Mouse (Mus musculus): ENCODE results near the gene Kcnk4. TPM values are rescaled to one million over a fixed set of nuclear protein-coding genes. Genes with fewer than 3 reads are reported as not detected.
"Not testable (repeated sequence)": the region's sequence is repeated elsewhere in the genome, so short reads cannot be mapped to it uniquely, and the experiment has no call there.

Gene Kcnk4
- polyA plus RNA-seq, 2 experiments: 1.1 TPM

GRCm38 (mm10) chr19:6913036-6913435 lies 21.3 kb downstream of the Kcnk4 start:
- no peak for DNase-seq (ENCODE audit: low spot score)
- ATAC-seq (ENCODE audit: low FRiP score, low read depth): no peak
- Histone ChIP-seq H3K4me2 (replicated peaks; ENCODE audit: low read depth, low read length, severe bottlenecking) (no peak overlapping the region), H3K4me1 (ENCODE audit: control insufficient read depth, insufficient read depth, low read length) (peaks cover 5% of the 10 kb centered on the region), H3K9me3 (ENCODE audit: control insufficient read depth, low read length) (no peaks in the 10 kb centered on the region), H3K4me3 (replicated peaks; ENCODE audit: low read length) (no peak overlapping the region), H3K9ac (ENCODE audit: low read depth, low read length, severe bottlenecking) (no peak overlapping the region), H3K27ac (replicated peaks; ENCODE audit: low read depth, low read length) (no peak overlapping the region), H3K27me3 (ENCODE audit: control insufficient read depth, insufficient read depth, low read length) (no peaks in the 10 kb centered on the region), H3K36me3 (ENCODE audit: control insufficient read depth, insufficient read depth, low read length) (peaks cover 26% of the 10 kb centered on the region)
- no peak for TF ChIP-seq POLR2A (IDR thresholded peaks at IDR 0.05; ENCODE audit: borderline replicate concordance, extremely low read depth, insufficient read depth, insufficient read length)
- WGBS: 85% methylated on average over 6 of the region's 6 CpGs

- Histone ChIP-seq H3K9me3 (ENCODE audit: control insufficient read depth, low read length) (no peaks in the 10 kb centered on the region), H3K27ac (replicated peaks; ENCODE audit: low read depth, low read length) (no peak overlapping the region), H3K4me3 (replicated peaks; ENCODE audit: low read length) (no peak overlapping the region), H3K9ac (ENCODE audit: low read depth, low read length, severe bottlenecking) (no peak overlapping the region), H3K4me2 (replicated peaks; ENCODE audit: low read depth, low read length, severe bottlenecking) (no peak overlapping the region), H3K36me3 (ENCODE audit: control insufficient read depth, insufficient read depth, low read length) (peaks cover 26% of the 10 kb centered on the region), H3K4me1 (ENCODE audit: control insufficient read depth, insufficient read depth, low read length) (peaks cover 11% of the 10 kb centered on the region), H3K27me3 (ENCODE audit: control insufficient read depth, insufficient read depth, low read length) (no peaks in the 10 kb centered on the region)
- DNase-seq (ENCODE audit: low spot score) (no peak), ATAC-seq (ENCODE audit: low FRiP score, low read depth) (no peak)
- no peak for TF ChIP-seq POLR2A (IDR thresholded peaks at IDR 0.05; ENCODE audit: borderline replicate concordance, extremely low read depth, insufficient read depth, insufficient read length)
- 93% methylated on average over 15 of the region's 15 CpGs for WGBS
These were observed 21.9 kb downstream of the Kcnk4 start for GRCm38 (mm10) chr19:6912205-6912970.

GRCm38 (mm10) chr19:6911101-6912074 lies 22.9 kb downstream of the Kcnk4 start:
- no peak for TF ChIP-seq POLR2A (IDR thresholded peaks at IDR 0.05; ENCODE audit: borderline replicate concordance, extremely low read depth, insufficient read depth, insufficient read length)
- H3K4me1 ChIP-seq (ENCODE audit: control insufficient read depth, insufficient read depth, low read length): peaks cover 12% of the 10 kb centered on the region
- DNase-seq (ENCODE audit: low spot score) (no peak), ATAC-seq (ENCODE audit: low FRiP score, low read depth) (no peak)
- no peaks in the 10 kb centered on the region for H3K9me3 ChIP-seq (ENCODE audit: control insufficient read depth, low read length)
- peak overlapping the region; percentile 24 for H3K4me3 ChIP-seq (replicated peaks; ENCODE audit: low read length)
- no peak overlapping the region for H3K27ac ChIP-seq (replicated peaks; ENCODE audit: low read depth, low read length)
- WGBS: 88% methylated on average over 19 of the region's 19 CpGs
- peak overlapping the region; percentile 31; the same call in 1 of the 2 replicates for H3K9ac ChIP-seq (ENCODE audit: low read depth, low read length, severe bottlenecking)
- H3K27me3 ChIP-seq (ENCODE audit: control insufficient read depth, insufficient read depth, low read length): no peaks in the 10 kb centered on the region
- H3K4me2 ChIP-seq (replicated peaks; ENCODE audit: low read depth, low read length, severe bottlenecking): peak overlapping the region; percentile 82
- peaks cover 35% of the 10 kb centered on the region for H3K36me3 ChIP-seq (ENCODE audit: control insufficient read depth, insufficient read depth, low read length)

GRCm38 (mm10) chr19:6910306-6910705 lies 24.0 kb downstream of the Kcnk4 start:
- ATAC-seq (ENCODE audit: low FRiP score, low read depth) (peak; percentile 25), DNase-seq (ENCODE audit: low spot score) (peak; percentile 29)
- H3K27ac ChIP-seq (replicated peaks; ENCODE audit: low read depth, low read length): peak overlapping the region; percentile 99
- peaks cover 44% of the 10 kb centered on the region for H3K36me3 ChIP-seq (ENCODE audit: control insufficient read depth, insufficient read depth, low read length)
- WGBS: under 1% methylated on average over 29 of the region's 30 CpGs
- peaks cover 12% of the 10 kb centered on the region for H3K4me1 ChIP-seq (ENCODE audit: control insufficient read depth, insufficient read depth, low read length)
- H3K4me3 ChIP-seq (replicated peaks; ENCODE audit: low read length): peak overlapping the region; percentile 67
- not testable (repeated sequence) for H3K9me3 ChIP-seq (ENCODE audit: control insufficient read depth, low read length); H3K27me3 ChIP-seq (ENCODE audit: control insufficient read depth, insufficient read depth, low read length)
- peak overlapping the region; percentile 67 for H3K9ac ChIP-seq (ENCODE audit: low read depth, low read length, severe bottlenecking)
- H3K4me2 ChIP-seq (replicated peaks; ENCODE audit: low read depth, low read length, severe bottlenecking): peak overlapping the region; percentile 82

GRCm38 (mm10) chr19:6909507-6910289 lies 24.6 kb downstream of the Kcnk4 start, which contains the start of the genes Trmt112 and Prdx5:
Trmt112 (plus strand) TSS chr19:6909698.
Prdx5 (minus strand) TSS chr19:6910106.
- Histone ChIP-seq H3K36me3 (ENCODE audit: control insufficient read depth, insufficient read depth, low read length) (peaks cover 48% of the 10 kb centered on the region), H3K4me1 (ENCODE audit: control insufficient read depth, insufficient read depth, low read length) (peaks cover 12% of the 10 kb centered on the region), H3K9ac (ENCODE audit: low read depth, low read length, severe bottlenecking) (peak within 1 kb of the TSS; percentile 67), H3K4me2 (replicated peaks; ENCODE audit: low read depth, low read length, severe bottlenecking) (peak within 1 kb of the TSS; percentile 82), H3K27ac (replicated peaks; ENCODE audit: low read depth, low read length) (peak within 1 kb of the TSS; percentile 99), H3K4me3 (replicated peaks; ENCODE audit: low read length) (peak within 1 kb of the TSS; percentile 67), H3K9me3 (ENCODE audit: control insufficient read depth, low read length) (no peaks in the 10 kb centered on the region), H3K27me3 (ENCODE audit: control insufficient read depth, insufficient read depth, low read length) (no peaks in the 10 kb centered on the region)
- peak; percentile 95 for DNase-seq (ENCODE audit: low spot score)
- ATAC-seq (ENCODE audit: low FRiP score, low read depth): peak; percentile 92
- 1% methylated on average over 65 of the region's 65 CpGs for WGBS
- TF ChIP-seq POLR2A (IDR thresholded peaks at IDR 0.05; ENCODE audit: borderline replicate concordance, extremely low read depth, insufficient read depth, insufficient read length): peak; percentile 55; the same call in 1 of the 2 replicates

Measured in limb, embryonic 14.5 days (tissue).